ENCODE assay signal across 13 mouse cellular contexts in the genomic region with DNA sequence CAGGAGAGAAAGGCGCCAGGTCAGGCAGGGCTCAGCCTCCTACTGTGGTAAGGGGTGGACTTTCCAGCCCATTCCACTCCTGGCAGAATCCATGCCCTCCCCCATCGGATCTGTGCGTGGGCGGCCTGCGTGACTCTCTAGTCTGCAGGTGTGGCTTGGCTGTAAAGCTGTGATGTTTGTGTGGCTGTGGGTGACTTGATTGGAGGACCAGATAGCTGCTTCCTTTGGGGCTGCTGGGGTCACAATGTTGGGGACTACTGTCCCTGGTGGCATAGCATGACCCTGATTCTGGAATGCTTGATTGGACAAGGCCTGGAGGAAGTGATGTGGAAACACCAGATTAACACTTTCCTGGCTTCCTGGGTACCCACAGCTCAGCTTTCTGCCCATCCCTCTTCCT. TPM values are rescaled to one million over a fixed set of nuclear protein-coding genes. Genes with fewer than 3 reads are reported as not detected.
DNase-seq lines count a peak whose midpoint lies in the region; ATAC-seq lines count a peak whose summit lies in the region.
"Had no signal": no experiment of that assay in that cellular context is flagged by ENCODE, and none has a peak within 500 bp of the region (broad histone marks: within the 10 kb centered on the region; RNA-seq: fewer than 3 reads in every experiment).

No protein-coding gene starts in this region.

- 48% methylated on average over 5 of the region's 5 CpGs for WGBS in hindbrain, embryonic 10.5 days
- WGBS in midbrain, embryonic 13.5 days: 42% methylated on average over 5 of the region's 5 CpGs

- H3K9ac ChIP-seq in midbrain, embryonic 13.5 days (replicated peaks): peak overlapping the region; percentile 95

- H3K4me1 ChIP-seq in hindbrain, embryonic 10.5 days (replicated peaks): peaks cover 24% of the 10 kb centered on the region
- peaks cover 24% of the 10 kb centered on the region for H3K4me1 ChIP-seq in midbrain, embryonic 13.5 days (replicated peaks)

- peaks cover 13% of the 10 kb centered on the region; the same call in 1 of the 2 replicates for H3K27me3 ChIP-seq in hindbrain, embryonic 10.5 days (ENCODE audit: insufficient read depth, poor library complexity, severe bottlenecking)
- no peaks in the 10 kb centered on the region for H3K27me3 ChIP-seq in midbrain, embryonic 13.5 days

- H3K4me2 ChIP-seq in midbrain, embryonic 13.5 days (replicated peaks): peak overlapping the region; percentile 65

- H3K4me3 ChIP-seq in hindbrain, embryonic 10.5 days: peak overlapping the region; percentile 76; the same call in 1 of the 2 replicates
- peak overlapping the region; percentile 77 for H3K4me3 ChIP-seq in midbrain, embryonic 13.5 days (replicated peaks)

- H3K27ac ChIP-seq in hindbrain, embryonic 10.5 days: no peak overlapping the region
- peak overlapping the region; percentile 39 for H3K27ac ChIP-seq in midbrain, embryonic 13.5 days

- no peak for ATAC-seq in midbrain, embryonic 13.5 days
- no peak for ATAC-seq in monocyte, adult 5-6 weeks (replicated peaks; ENCODE audit: insufficient number of reproducible peaks, low FRiP score, low TSS enrichment, poor library complexity, severe bottlenecking)

- no peaks in the 10 kb centered on the region for H3K9me3 ChIP-seq in hindbrain, embryonic 10.5 days
- H3K9me3 ChIP-seq in midbrain, embryonic 13.5 days: no peaks in the 10 kb centered on the region

- DNase-seq in brain, adult 2 months (ENCODE audit: low read depth, low spot score): peak; percentile 83
- DNase-seq in cerebellum, postnatal 25 days: peak; percentile 38 to 59
- no peak for DNase-seq in hindbrain, embryonic 10.5 days (ENCODE audit: low spot score)
- DNase-seq in urinary bladder, postnatal 10 days (ENCODE audit: low spot score): no peak
- DNase-seq in kidney, postnatal 4 days: no peak
- DNase-seq in urinary bladder, postnatal 25 days (ENCODE audit: low spot score): no peak
- DNase-seq: lung, postnatal 4 days; spleen, adult 18-20 months had no signal

- no peaks in the 10 kb centered on the region for H3K36me3 ChIP-seq in hindbrain, embryonic 10.5 days
- H3K36me3 ChIP-seq in midbrain, embryonic 13.5 days: no peaks in the 10 kb centered on the region

RNA-seq across cellular contexts. Expression of a gene that starts 1.2 kb away (rescaled TPM):
- polyA plus RNA-seq in hindbrain, embryonic 10.5 days (2016; fragmentation: Nextera tagmentation; extraction: Ambion mirVana): 0.80 and 2.2 TPM in 2 replicates
- 6.3 and 7.5 TPM in 2 replicates for polyA plus RNA-seq in midbrain, embryonic 13.5 days (2015; fragmentation: Nextera tagmentation; extraction: Ambion mirVana)
- total RNA-seq in monocyte, adult 5-6 weeks (2017): not detected in 3 replicates

RNA-seq across cellular contexts. Expression of a gene that starts 17.1 kb away (rescaled TPM):
- polyA plus RNA-seq in hindbrain, embryonic 10.5 days (2016; fragmentation: Nextera tagmentation; extraction: Ambion mirVana): not detected in 2 replicates
- 0.04 TPM in 1 of 2 replicates, not detected in the other for polyA plus RNA-seq in midbrain, embryonic 13.5 days (2015; fragmentation: Nextera tagmentation; extraction: Ambion mirVana)
- not detected in 3 replicates for total RNA-seq in monocyte, adult 5-6 weeks (2017)
- total RNA-seq: ES-E14; heart, postnatal 25 days; left cerebral cortex, postnatal 10 days had no signal

RNA-seq across cellular contexts. Expression of a gene that starts 25.7 kb away (rescaled TPM):
- polyA plus RNA-seq in hindbrain, embryonic 10.5 days (2016; fragmentation: Nextera tagmentation; extraction: Ambion mirVana): 1.5 and 3.8 TPM in 2 replicates
- 7.8 and 10.3 TPM in 2 replicates for polyA plus RNA-seq in midbrain, embryonic 13.5 days (2015; fragmentation: Nextera tagmentation; extraction: Ambion mirVana)
- 1.2 to 6.7 TPM (median 2.9 TPM) in 3 replicates for total RNA-seq in monocyte, adult 5-6 weeks (2017)

RNA-seq across cellular contexts. Expression of a gene that starts 44.7 kb away (rescaled TPM):
- 0.47 and 0.51 TPM in 2 replicates for polyA plus RNA-seq in hindbrain, embryonic 10.5 days (2016; fragmentation: Nextera tagmentation; extraction: Ambion mirVana)
- 0.48 TPM in 1 of 2 replicates, not detected in the other for polyA plus RNA-seq in midbrain, embryonic 13.5 days (2015; fragmentation: Nextera tagmentation; extraction: Ambion mirVana)
- not detected in 3 replicates for total RNA-seq in monocyte, adult 5-6 weeks (2017)
- total RNA-seq: ES-E14 had no signal

RNA-seq across cellular contexts. Expression of a gene that starts 44.8 kb away (rescaled TPM):
- 226 and 249 TPM in 2 replicates for polyA plus RNA-seq in hindbrain, embryonic 10.5 days (2016; fragmentation: Nextera tagmentation; extraction: Ambion mirVana)
- 142 TPM in 2 replicates for polyA plus RNA-seq in midbrain, embryonic 13.5 days (2015; fragmentation: Nextera tagmentation; extraction: Ambion mirVana)
- total RNA-seq in monocyte, adult 5-6 weeks (2017): 178 to 222 TPM (median 221 TPM) in 3 replicates

Comparison
In these comparisons a context has a peak if more than half of its experiments do, and no peak if none do; other contexts are left out.
1. DNase-seq: peak in brain, adult 2 months (single experiment) and cerebellum, postnatal 25 days (2 of 2); none in hindbrain, embryonic 10.5 days (single experiment), urinary bladder, postnatal 10 days (single experiment), kidney, postnatal 4 days (0 of 2) and urinary bladder, postnatal 25 days (single experiment).